Mouse (Mus musculus) midbrain, embryonic 14.5 days (tissue): ENCODE data around the gene Clcn6. TPM values are rescaled to one million over a fixed set of nuclear protein-coding genes. Genes with fewer than 3 reads are reported as not detected.

Experiments
- ATAC-seq: fragments of 200-750 bp; cut with Nextera tagmentation; 2 replicates; pipeline ENCODE4 v1.8.0; 2017; ENCODE audit warnings: moderate number of reproducible peaks, moderate library complexity; ENCODE audit not compliant: low FRiP score, low TSS enrichment
- DNase-seq: peaks from one replicate; pipeline ENCODE4 v3.0.0-alpha.2; 2015
- H3K27ac ChIP-seq: fragments of 300-500 bp; sonication (generic); replicated peaks from 2 replicates; pipeline ENCODE4 v1.5.1; 2014; ENCODE audit warnings: mild to moderate bottlenecking, low read depth, low read length, moderate library complexity
- H3K27me3 ChIP-seq: fragments of 300-500 bp; sonication (generic); 2 replicates; pipeline ENCODE4 v1.6.1; 2014; ENCODE audit warnings: low read length, control low read depth, mixed read lengths; ENCODE audit not compliant: control insufficient read depth, insufficient read depth
- H3K36me3 ChIP-seq: fragments of 300-500 bp; sonication (generic); 2 replicates; pipeline ENCODE4 v1.6.1; 2014; ENCODE audit warnings: low read length, control low read depth; ENCODE audit not compliant: control insufficient read depth, insufficient read depth
- H3K4me1 ChIP-seq: fragments of 300-500 bp; sonication (generic); 2 replicates; pipeline ENCODE4 v1.6.1; 2014; ENCODE audit warnings: mild to moderate bottlenecking, antibody characterized with exemption, low read length, control low read depth; ENCODE audit not compliant: control insufficient read depth, insufficient read depth
- H3K4me2 ChIP-seq: fragments of 300-500 bp; sonication (generic); 2 replicates; pipeline ENCODE4 v1.6.1; 2014; ENCODE audit warnings: mild to moderate bottlenecking, low read length, moderate library complexity
- H3K4me3 ChIP-seq: fragments of 300-500 bp; sonication (generic); replicated peaks from 2 replicates; pipeline ENCODE4 v1.5.1; 2014; ENCODE audit warnings: low read depth, low read length
- H3K9ac ChIP-seq: fragments of 300-500 bp; sonication (generic); replicated peaks from 2 replicates; pipeline ENCODE4 v1.6.1; 2014; ENCODE audit warnings: mild to moderate bottlenecking, low read length, moderate library complexity
- H3K9me3 ChIP-seq: fragments of 300-500 bp; sonication (generic); 2 replicates; pipeline ENCODE4 v1.6.1; 2016; ENCODE audit warnings: low read length, control low read depth, mixed read lengths; ENCODE audit not compliant: control insufficient read depth
- WGBS: fragments of 180-500 bp; shearing (Covaris S2); extraction: QIAGEN DNeasy Blood & Tissue Kit; methylation state at CpG from one replicate; pipeline ENCODE4 v1.1.7; 2014; 5-methylcytosine and 5-hydroxymethylcytosine counted together
- polyA plus RNA-seq: library from polyadenylated mRNA; unstranded; fragments of >200 nt; fragmentation: Nextera tagmentation; extraction: Ambion mirVana; gene quantifications from 2 replicates; pipeline ENCODE4 v1.2.1, GENCODE M21; 2014

The Clcn6 gene
- polyA plus RNA-seq, 1 experiment from 2014 or later: 26.9 TPM

DNA sequence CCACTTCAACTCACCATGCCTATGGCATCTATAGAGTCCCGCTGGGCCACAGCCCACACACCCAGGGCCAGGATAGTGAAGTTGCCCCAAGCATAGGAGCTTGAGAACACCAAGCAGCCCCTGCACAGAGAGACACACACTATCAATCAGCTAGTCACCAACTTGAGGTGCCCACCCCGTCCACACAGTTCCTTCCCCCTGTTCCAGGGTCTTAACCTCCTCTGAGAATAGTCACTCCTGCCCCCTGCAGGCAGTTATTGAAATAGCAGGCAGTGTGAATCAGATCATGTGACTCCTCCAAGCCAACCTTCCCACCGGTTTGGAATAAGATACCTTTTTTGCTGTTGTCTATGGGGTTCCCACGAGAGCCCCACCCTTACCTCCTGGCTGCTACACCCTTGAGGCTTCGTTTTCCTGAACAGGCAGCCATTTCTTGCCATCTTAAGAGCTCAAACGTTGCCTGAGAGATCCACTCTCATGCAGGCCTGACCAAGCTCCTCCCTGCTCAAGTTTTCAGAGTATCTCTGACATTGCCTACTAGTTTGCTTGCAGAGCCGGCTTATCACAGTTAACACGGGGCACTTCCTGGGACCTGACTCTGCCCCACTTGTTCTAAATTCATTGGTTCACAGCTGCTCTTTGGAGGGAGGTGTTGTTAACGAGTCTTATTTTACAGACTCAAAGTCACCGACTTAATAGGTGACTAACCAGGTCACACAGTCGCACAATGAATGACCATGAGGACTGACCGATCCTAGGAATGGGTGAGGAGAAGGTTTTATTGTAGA lies 43.8 kb upstream of the Clcn6 start:
- H3K36me3 ChIP-seq: no peaks in the 10 kb centered on the region
- H3K27me3 ChIP-seq: no peaks in the 10 kb centered on the region
- 58% methylated on average over 12 of the region's 12 CpGs for WGBS
- H3K4me1 ChIP-seq: peaks cover 4% of the 10 kb centered on the region; the same call in 1 of the 2 replicates
- no peaks in the 10 kb centered on the region for H3K9me3 ChIP-seq
- no peak overlapping the region for H3K9ac ChIP-seq
- H3K27ac ChIP-seq: no peak overlapping the region
- no peak overlapping the region for H3K4me3 ChIP-seq
- DNase-seq (peak; percentile 71), ATAC-seq (no peak)
- H3K4me2 ChIP-seq: no peak overlapping the region

DNA sequence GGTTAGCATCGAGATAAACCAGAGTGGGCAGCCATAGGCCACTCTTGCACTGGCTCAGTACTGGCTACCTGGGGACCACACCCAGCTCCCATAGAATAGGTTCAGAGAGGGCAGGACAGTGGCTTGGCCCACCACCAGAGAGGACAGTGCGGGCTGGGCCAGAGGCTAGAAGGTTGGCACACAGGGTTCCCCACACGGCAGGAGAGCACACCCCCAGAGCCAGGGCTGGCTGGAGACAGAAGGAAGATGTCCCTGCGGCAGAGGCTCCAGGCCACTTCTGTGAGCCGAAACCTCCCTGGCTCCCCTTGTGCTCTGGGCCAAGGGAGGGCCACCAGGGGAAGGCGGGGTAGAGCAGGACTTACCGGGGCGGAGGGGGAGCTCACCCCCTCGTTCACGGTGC lies 42.6 kb upstream of the Clcn6 start:
- Histone ChIP-seq H3K9ac (no peak overlapping the region), H3K27ac (no peak overlapping the region), H3K4me3 (no peak overlapping the region), H3K9me3 (no peaks in the 10 kb centered on the region), H3K4me1 (no peaks in the 10 kb centered on the region), H3K4me2 (no peak overlapping the region), H3K27me3 (no peaks in the 10 kb centered on the region), H3K36me3 (no peaks in the 10 kb centered on the region)
- ATAC-seq (no peak), DNase-seq (no peak)
- WGBS: 94% methylated on average over 10 of the region's 10 CpGs

DNA sequence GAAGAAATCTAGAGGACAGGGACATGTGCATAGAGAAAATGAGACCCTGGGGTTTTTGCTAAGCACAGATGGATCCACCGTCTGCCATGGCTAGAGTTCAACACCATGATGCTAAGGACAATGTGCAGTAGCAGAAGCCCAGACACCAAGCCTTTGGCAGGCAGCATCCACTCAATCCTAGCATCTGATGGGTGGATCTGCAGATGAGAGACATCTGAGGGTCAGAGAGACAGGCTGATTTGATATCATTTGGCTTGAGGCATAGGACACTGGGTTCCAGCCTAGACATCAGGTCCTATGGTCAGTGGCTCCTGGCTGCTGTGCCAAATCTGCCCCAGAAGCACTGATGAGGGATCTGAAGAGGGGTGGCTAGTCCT lies 42.0 kb upstream of the Clcn6 start:
- no peak overlapping the region for H3K4me3 ChIP-seq
- no peaks in the 10 kb centered on the region for H3K36me3 ChIP-seq
- DNase-seq: no peak
- no peaks in the 10 kb centered on the region for H3K9me3 ChIP-seq
- no peak overlapping the region for H3K27ac ChIP-seq
- no peak overlapping the region for H3K4me2 ChIP-seq
- no peak overlapping the region for H3K9ac ChIP-seq
- no peak for ATAC-seq
- 83% methylated on average over 1 of the region's 1 CpGs for WGBS
- H3K27me3 ChIP-seq: no peaks in the 10 kb centered on the region
- 0 out of 2 replicates have a peak, but pooled peaks cover 2% of the 10 kb centered on the region for H3K4me1 ChIP-seq

DNA sequence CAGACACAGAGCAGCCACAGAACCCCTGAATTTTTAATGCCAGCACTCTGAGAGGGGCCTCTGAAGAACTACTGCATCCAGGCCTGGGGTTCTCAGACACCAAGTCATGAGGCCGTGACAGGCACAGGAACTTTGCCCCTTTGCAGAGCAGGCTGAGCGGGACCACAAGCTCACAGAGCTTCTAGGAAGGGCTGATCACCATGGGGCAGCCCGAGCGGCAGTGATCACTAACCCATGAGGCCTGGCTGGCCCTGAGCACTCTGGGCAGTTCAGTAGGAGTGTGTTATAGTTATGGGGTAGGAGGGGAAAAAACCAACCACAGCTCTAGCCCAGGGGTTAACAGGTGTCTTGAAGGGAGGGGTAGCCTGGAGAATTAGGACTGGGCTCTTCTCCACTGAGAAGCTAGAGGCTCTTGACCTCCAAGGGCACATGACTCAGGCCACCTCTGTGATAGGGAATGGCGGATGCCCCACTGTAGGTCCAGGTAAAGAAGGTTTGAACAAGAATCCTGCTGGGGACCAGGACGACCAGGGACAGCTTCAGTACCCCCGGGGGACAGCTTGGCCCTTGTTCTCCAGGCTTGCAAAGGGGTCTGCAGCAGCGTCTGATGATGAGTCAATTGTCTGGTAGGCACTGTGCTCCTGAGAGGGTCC lies 41.4 kb upstream of the Clcn6 start:
- DNase-seq (no peak), ATAC-seq (no peak)
- Histone ChIP-seq H3K4me2 (no peak overlapping the region), H3K27me3 (no peaks in the 10 kb centered on the region), H3K36me3 (no peaks in the 10 kb centered on the region), H3K9me3 (no peaks in the 10 kb centered on the region), H3K9ac (no peak overlapping the region), H3K4me1 (0 out of 2 replicates have a peak, but pooled peaks cover 4% of the 10 kb centered on the region), H3K4me3 (no peak overlapping the region), H3K27ac (no peak overlapping the region)
- WGBS: 89% methylated on average over 8 of the region's 8 CpGs

DNA sequence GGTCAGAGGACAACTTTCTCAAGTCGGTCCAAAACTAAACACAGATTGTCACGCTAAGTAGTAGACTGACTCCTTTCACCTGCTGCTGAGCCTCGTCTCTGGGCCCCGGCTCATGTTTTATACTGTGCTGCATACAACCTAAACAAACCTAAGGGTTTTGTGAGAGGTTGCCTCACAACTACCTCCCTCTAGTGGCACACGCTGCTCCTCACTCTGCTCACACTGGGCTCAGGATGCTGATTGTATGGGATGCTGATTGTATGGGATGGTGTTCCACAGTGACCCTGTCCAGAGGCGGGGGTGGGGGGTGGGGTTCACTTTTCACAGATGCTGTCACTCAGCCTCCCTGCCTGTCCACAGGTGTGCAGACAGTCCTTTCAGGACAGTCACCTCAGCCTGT lies 40.6 kb upstream of the Clcn6 start:
- 64% methylated on average over 6 of the region's 6 CpGs for WGBS
- Histone ChIP-seq H3K4me3 (no peak overlapping the region), H3K9ac (no peak overlapping the region), H3K4me1 (0 out of 2 replicates have a peak, but pooled peaks cover 4% of the 10 kb centered on the region), H3K36me3 (no peaks in the 10 kb centered on the region), H3K4me2 (no peak overlapping the region), H3K27ac (no peak overlapping the region), H3K27me3 (no peaks in the 10 kb centered on the region), H3K9me3 (no peaks in the 10 kb centered on the region)
- DNase-seq (peak; percentile 32), ATAC-seq (no peak)

DNA sequence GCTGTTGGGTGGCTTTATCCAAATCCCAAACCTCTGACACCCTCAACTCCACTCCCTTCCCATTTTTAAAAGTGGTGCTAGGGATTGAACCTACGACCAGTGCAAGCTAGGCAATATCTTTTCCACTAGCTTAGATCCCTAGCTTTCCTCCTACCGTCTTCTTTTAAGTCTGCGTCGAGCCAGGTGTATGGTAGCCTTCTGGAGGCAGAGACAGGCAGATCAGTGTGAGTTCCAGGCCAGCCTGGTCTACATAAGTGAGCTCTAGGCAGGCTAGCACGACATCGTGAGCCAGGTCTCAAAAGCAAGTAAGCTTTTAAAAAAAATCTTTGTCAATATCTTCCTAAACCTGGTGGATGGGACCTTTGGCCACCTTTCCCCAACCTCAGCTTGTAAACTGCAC lies 37.3 kb upstream of the Clcn6 start:
- Histone ChIP-seq H3K9ac (no peak overlapping the region), H3K27ac (no peak overlapping the region), H3K4me1 (0 out of 2 replicates have a peak, but pooled peaks cover 4% of the 10 kb centered on the region), H3K9me3 (no peaks in the 10 kb centered on the region), H3K4me2 (no peak overlapping the region), H3K27me3 (no peaks in the 10 kb centered on the region), H3K36me3 (no peaks in the 10 kb centered on the region), H3K4me3 (no peak overlapping the region)
- WGBS: 92% methylated on average over 6 of the region's 6 CpGs
- DNase-seq: no peak
- no peak for ATAC-seq

DNA sequence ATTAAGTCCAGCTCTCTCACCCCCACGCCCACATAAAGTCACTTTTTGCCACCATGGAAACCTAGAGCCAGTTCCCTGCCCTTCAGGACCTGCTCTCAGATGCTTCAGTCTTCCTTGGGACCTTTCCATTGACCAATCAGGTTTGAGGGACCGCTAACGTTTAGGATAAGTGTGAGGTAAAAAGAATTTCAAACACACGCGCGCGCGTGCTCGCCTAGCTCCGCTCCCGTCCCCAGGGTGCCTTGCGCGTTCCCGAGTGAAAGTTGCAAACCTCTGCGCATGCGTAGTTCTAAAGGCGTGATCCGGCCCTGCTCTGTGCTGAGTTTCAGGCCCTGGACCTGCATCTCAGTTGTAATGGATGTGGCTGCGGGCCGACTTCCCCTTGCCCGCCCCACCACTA lies 36.6 kb upstream of the Clcn6 start:
- DNase-seq: peak; percentile 87
- H3K9ac ChIP-seq: no peak overlapping the region
- no peaks in the 10 kb centered on the region for H3K36me3 ChIP-seq
- no peak overlapping the region for H3K27ac ChIP-seq
- H3K4me1 ChIP-seq: 0 out of 2 replicates have a peak, but pooled peaks cover 4% of the 10 kb centered on the region
- no peak for ATAC-seq
- peak overlapping the region; percentile 54 for H3K4me2 ChIP-seq
- H3K4me3 ChIP-seq: 0 out of 2 replicates have a peak overlapping the region, but pooled peaks have one; percentile 12
- no peaks in the 10 kb centered on the region for H3K9me3 ChIP-seq
- no peaks in the 10 kb centered on the region for H3K27me3 ChIP-seq
- whole genome bisulfite sequencing: 37% methylated on average over 21 of the region's 21 CpGs

DNA sequence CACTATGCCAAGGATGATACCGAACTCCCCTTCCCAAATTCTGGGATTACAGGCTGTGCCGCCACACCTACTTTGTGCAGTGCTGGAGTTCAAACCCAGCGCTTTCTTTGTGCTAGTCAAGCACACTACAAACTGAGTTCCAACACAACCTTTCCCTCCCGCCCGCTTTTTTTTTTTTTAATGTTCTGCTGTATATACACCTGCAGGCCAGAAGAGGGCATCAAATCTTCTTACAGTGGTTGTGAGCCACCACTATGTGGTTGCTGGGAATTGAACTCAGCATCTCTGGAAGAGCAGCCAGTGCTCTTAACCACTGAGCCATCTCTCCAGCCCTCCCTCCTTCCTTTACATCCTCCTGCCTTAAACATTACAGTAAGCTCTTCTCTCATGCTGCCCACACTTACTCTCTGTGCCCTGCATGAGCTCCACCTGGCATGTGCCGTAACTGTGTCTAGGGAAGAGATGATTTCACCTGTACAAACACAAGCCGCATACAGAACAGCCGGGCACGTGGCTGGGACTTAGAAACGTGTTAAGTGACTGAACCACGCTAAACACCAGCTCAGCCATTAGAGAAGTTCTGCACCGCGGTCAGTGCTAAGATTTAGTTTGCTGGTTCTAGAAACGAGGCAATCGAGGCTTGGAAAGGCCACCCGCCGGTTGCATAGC lies 36.0 kb upstream of the Clcn6 start:
- ATAC-seq: no peak
- DNase-seq: peak; percentile 68
- H3K27ac ChIP-seq: no peak overlapping the region
- H3K27me3 ChIP-seq: no peaks in the 10 kb centered on the region
- 0 out of 2 replicates have a peak, but pooled peaks cover 4% of the 10 kb centered on the region for H3K4me1 ChIP-seq
- no peak overlapping the region for H3K4me3 ChIP-seq
- peak overlapping the region; percentile 54 for H3K4me2 ChIP-seq
- no peak overlapping the region for H3K9ac ChIP-seq
- no peaks in the 10 kb centered on the region for H3K36me3 ChIP-seq
- no peaks in the 10 kb centered on the region for H3K9me3 ChIP-seq
- WGBS: 49% methylated on average over 17 of the region's 17 CpGs
